In the genomic region with DNA sequence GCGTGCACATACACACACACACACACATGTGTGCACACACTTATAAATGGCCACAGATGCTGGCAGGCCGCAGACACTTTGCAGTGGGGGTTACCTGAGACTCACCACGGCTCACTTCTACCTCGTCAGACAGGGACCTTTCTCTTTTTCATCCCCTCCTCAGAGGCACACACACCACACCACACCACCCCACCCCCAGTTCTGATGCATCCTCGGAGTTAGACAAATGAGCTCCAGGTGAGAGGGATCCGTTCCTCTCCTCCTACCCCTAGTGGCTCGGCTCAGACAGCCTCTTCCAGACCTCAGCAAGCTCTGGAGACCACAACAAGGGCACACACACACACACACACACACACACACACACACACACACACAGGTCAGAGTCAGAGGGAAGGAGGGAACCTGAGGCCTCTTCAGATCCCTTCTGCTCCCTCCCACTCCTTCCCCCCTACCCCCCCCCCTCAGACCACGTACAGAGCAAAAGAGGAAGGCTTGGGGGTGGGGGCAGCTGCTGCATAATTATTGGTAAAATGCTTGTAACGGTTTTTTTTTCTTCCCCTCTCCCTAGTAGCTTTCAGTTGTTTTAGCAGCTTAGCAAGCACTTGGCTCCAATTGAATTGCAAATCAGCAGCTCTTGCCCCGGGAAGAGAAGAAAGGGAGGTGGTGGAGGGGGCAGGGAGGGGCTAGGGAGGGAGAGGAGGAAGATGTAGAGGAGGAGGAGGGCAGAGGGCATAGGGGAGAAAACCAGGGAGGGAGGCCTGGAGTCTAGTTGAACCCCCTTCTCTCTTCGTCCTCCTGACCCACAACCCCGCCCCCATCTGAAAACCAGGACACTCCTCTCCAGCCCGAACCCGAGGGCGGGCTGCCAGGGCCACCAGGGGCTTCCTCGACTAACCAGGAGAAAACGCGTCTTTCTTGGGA, we compare ENCODE assay signal across 8 mouse cellular contexts. TPM values are rescaled to one million over a fixed set of nuclear protein-coding genes. Genes with fewer than 3 reads are reported as not detected.
A peak's percentile ranks its signal among the peaks of the same experiment; 100 is the strongest.
DNase-seq lines count a peak whose midpoint lies in the region; ATAC-seq and TF ChIP-seq lines count a peak whose summit lies in the region.

No protein-coding gene starts in this region.

- no peak for DNase-seq in kidney, adult 9 months
- peak; percentile 85 for DNase-seq in cerebellum, adult 9-11 months
- DNase-seq in midbrain, embryonic 11.5 days (ENCODE audit: low spot score, missing footprints): peak; percentile 97
- DNase-seq in ovary, postnatal 10 days (ENCODE audit: low spot score): no peak
- DNase-seq in layer of hippocampus, postnatal 10 days (ENCODE audit: low spot score in 2 of 2): no peak
- no peak for DNase-seq in gastrocnemius, adult 2 months

- H3K4me2 ChIP-seq in kidney, embryonic 15.5 days: peak overlapping the region; percentile 46
- H3K4me2 ChIP-seq in hindbrain, embryonic 13.5 days: peak overlapping the region; percentile 32
- peak overlapping the region; percentile 38 for H3K4me2 ChIP-seq in midbrain, embryonic 11.5 days

- no peak overlapping the region for H3K27ac ChIP-seq in kidney, embryonic 15.5 days
- H3K27ac ChIP-seq in hindbrain, embryonic 13.5 days: peak overlapping the region; percentile 84
- peak overlapping the region; percentile 88 for H3K27ac ChIP-seq in midbrain, embryonic 11.5 days (ENCODE audit: low read depth, low read length)
- no peak overlapping the region for H3K27ac ChIP-seq in gastrocnemius, adult 2 months

- H3K4me1 ChIP-seq in kidney, embryonic 15.5 days: peaks cover 50% of the 10 kb centered on the region
- peaks cover 74% of the 10 kb centered on the region for H3K4me1 ChIP-seq in hindbrain, embryonic 13.5 days (replicated peaks)
- peaks cover 57% of the 10 kb centered on the region for H3K4me1 ChIP-seq in midbrain, embryonic 11.5 days (ENCODE audit: control insufficient read depth, insufficient read depth, low read length)

- no peak for TF ChIP-seq CTCF in gastrocnemius, adult 2 months (IDR thresholded peaks at IDR 0.05)

- no peaks in the 10 kb centered on the region for H3K9me3 ChIP-seq in kidney, embryonic 15.5 days (replicated peaks)
- H3K9me3 ChIP-seq in hindbrain, embryonic 13.5 days: no peaks in the 10 kb centered on the region
- H3K9me3 ChIP-seq in midbrain, embryonic 11.5 days (ENCODE audit: control insufficient read depth, low read length): no peaks in the 10 kb centered on the region

- ATAC-seq in kidney, embryonic 15.5 days (replicated peaks; ENCODE audit: low FRiP score): no peak
- peak; percentile 53 for ATAC-seq in hindbrain, embryonic 13.5 days (ENCODE audit: low FRiP score)
- peak; percentile 83 for ATAC-seq in midbrain, embryonic 11.5 days (ENCODE audit: low FRiP score)

- intact Hi-C loops in gastrocnemius, adult 2 months (cut with DNase I): no loop called here

- H3K27me3 ChIP-seq in kidney, embryonic 15.5 days: peaks cover 48% of the 10 kb centered on the region
- H3K27me3 ChIP-seq in hindbrain, embryonic 13.5 days: peaks cover 11% of the 10 kb centered on the region; the same call in 1 of the 2 replicates
- H3K27me3 ChIP-seq in midbrain, embryonic 11.5 days (ENCODE audit: control insufficient read depth, insufficient read depth, low read length): no peaks in the 10 kb centered on the region

- 12% methylated on average over 18 of the region's 18 CpGs for WGBS in kidney, embryonic 15.5 days
- WGBS in hindbrain, embryonic 13.5 days: 6% methylated on average over 18 of the region's 18 CpGs
- 6% methylated on average over 18 of the region's 18 CpGs for WGBS in midbrain, embryonic 11.5 days

- no peak overlapping the region for H3K4me3 ChIP-seq in kidney, embryonic 15.5 days (replicated peaks)
- H3K4me3 ChIP-seq in hindbrain, embryonic 13.5 days: no peak overlapping the region
- 0 out of 2 replicates have a peak overlapping the region, but pooled peaks have one; percentile 2 for H3K4me3 ChIP-seq in midbrain, embryonic 11.5 days (ENCODE audit: low read depth, low read length)
- H3K4me3 ChIP-seq in gastrocnemius, adult 2 months: no peak overlapping the region

- no peaks in the 10 kb centered on the region for H3K36me3 ChIP-seq in kidney, embryonic 15.5 days
- H3K36me3 ChIP-seq in hindbrain, embryonic 13.5 days: no peaks in the 10 kb centered on the region
- no peaks in the 10 kb centered on the region for H3K36me3 ChIP-seq in midbrain, embryonic 11.5 days (ENCODE audit: control insufficient read depth, insufficient read depth, low read length)

- no peak overlapping the region for H3K9ac ChIP-seq in kidney, embryonic 15.5 days
- H3K9ac ChIP-seq in hindbrain, embryonic 13.5 days: peak overlapping the region; percentile 60
- H3K9ac ChIP-seq in midbrain, embryonic 11.5 days (ENCODE audit: low read length): peak overlapping the region; percentile 64

RNA-seq across cellular contexts. Expression of gene Grm4, which starts 19.6 kb away (rescaled TPM):
- polyA plus RNA-seq in kidney, embryonic 15.5 days (2015; fragmentation: Nextera tagmentation; extraction: Ambion mirVana): 1.0 and 1.2 TPM in 2 replicates
- polyA plus RNA-seq in hindbrain, embryonic 13.5 days (2015; fragmentation: Nextera tagmentation; extraction: Ambion mirVana): 4.8 and 5.2 TPM in 2 replicates
- polyA plus RNA-seq in midbrain, embryonic 11.5 days (2014; fragmentation: Nextera tagmentation; extraction: Ambion mirVana): 3.5 and 3.6 TPM in 2 replicates
- total RNA-seq in layer of hippocampus, postnatal 10 days (2021): 10 to 100 TPM; 12.2 to 16.1 TPM
- not detected for total RNA-seq in gastrocnemius, adult 2 months (2021)

RNA-seq across cellular contexts. Expression of gene Hmga1, which starts 54.7 kb away (rescaled TPM):
- 250 and 269 TPM in 2 replicates for polyA plus RNA-seq in kidney, embryonic 15.5 days (2015; fragmentation: Nextera tagmentation; extraction: Ambion mirVana)
- polyA plus RNA-seq in hindbrain, embryonic 13.5 days (2015; fragmentation: Nextera tagmentation; extraction: Ambion mirVana): 113 and 126 TPM in 2 replicates
- polyA plus RNA-seq in midbrain, embryonic 11.5 days (2014; fragmentation: Nextera tagmentation; extraction: Ambion mirVana): 354 and 406 TPM in 2 replicates
- 10 to 100 TPM; 35.1 to 35.6 TPM for total RNA-seq in layer of hippocampus, postnatal 10 days (2021)
- total RNA-seq in gastrocnemius, adult 2 months (2021): 10 to 100 TPM; 29.6 to 34.1 TPM

Comparison
In these comparisons a context has a peak if more than half of its experiments do, and no peak if none do; other contexts are left out.
1. H3K27ac ChIP-seq: peak in hindbrain, embryonic 13.5 days (single experiment) and midbrain, embryonic 11.5 days (single experiment); none in kidney, embryonic 15.5 days (single experiment) and gastrocnemius, adult 2 months (single experiment).
2. DNase-seq: peak in cerebellum, adult 9-11 months (single experiment) and midbrain, embryonic 11.5 days (single experiment); none in kidney, adult 9 months (single experiment), ovary, postnatal 10 days (single experiment), layer of hippocampus, postnatal 10 days (0 of 2) and gastrocnemius, adult 2 months (single experiment).
3. Peak in every context shown above with its lines, with median percentiles within 50 percentile points of each other: H3K4me2 ChIP-seq.